Mouse (Mus musculus) embryonic fibroblast, embryonic 13.5 days (primary cell): ENCODE measurements around the gene Pla2g4e.

Experiments used
- CTCF ChIP-seq: IDR thresholded peaks from 2 replicates; pipeline ENCODE4 v1.5.1; 2011; ENCODE audit warnings: mild to moderate bottlenecking, control low read depth, low read length, moderate library complexity, borderline replicate concordance; ENCODE audit not compliant: insufficient read depth
- POLR2A ChIP-seq: IDR thresholded peaks from 2 replicates; pipeline ENCODE4 v1.6.1; 2011; ENCODE audit warnings: low read depth, mild to moderate bottlenecking, control low read depth, low read length, moderate library complexity

- no peak for TF ChIP-seq CTCF
- no peak for TF ChIP-seq POLR2A
Observed at GRCm38 (mm10) chr2:120237784-120238183, 7.4 kb downstream of the Pla2g4e start.
